Mouse (Mus musculus) urinary bladder, postnatal 36 days (tissue): Measurements from ENCODE around the gene Hoxb6.
A peak's percentile ranks its signal among the peaks of the same experiment; 100 is the strongest.

Experiments
- DNase-seq, 2 experiments: peaks; one replicate each; pipeline ENCODE4 v3.0.0; 2022; ENCODE audit warnings: low spot score in 2 of 2, mixed read lengths in 1 of 2

Gene Hoxb6

DNA sequence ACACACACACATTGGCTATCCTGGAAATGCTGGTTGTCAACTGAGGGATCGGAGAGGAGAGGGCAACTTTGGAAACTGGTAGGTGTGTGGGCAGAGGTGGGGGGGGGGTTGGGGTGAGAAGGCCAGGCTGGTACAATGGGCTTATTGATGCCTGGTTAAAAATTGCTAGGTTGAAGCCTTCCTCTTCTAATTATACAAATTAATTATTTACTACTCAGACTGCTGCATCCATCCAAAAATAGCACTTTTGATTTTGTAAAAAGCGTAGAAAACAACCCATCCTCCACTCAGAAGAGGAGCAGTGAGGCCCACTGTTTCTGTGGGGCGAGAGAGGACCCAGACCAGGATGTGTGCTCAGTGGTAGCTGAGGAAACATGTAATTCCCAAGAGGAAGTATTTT lies 42.7 kb downstream of the Hoxb6 start:
- DNase-seq, result no peak

DNA sequence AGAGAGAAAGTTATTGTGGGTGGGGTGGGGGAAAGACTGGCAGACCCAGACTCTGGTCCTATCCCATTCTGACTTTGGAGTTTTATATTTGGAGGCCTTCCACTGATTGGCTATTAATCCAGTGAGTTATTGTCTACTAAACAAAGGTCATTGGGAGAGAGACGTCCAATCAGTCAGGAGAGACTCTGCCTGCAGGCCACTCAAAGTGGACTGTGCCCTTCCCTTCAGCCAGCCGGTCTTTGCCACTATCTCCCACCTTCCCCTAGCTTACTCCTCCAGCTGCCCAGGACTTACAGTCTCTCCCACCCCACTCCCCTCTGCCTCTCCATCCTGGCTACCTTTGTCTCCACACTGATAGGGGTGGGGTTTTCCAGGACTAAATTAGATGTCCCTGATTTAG lies 44.3 kb downstream of the Hoxb6 start:
- DNase-seq, result no peak

DNA sequence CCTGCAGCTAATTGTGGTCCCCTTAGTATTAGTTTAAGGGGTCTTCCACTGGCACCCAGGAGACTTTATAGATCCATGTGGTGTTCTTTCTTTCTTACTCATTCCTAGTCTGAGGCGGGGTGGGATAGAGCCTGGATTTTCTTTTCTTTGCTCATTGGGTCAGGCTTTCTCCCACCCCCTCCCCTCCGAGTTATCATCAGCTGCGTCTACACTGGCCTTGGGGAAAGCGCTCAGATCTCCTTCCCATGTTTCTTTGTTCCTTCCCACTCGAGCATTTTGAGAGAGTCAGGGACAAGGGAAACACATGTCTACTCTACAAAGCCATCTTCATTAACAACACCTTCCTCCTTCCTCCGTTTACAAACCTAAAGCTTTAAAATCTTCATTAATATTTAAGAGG lies 44.8 kb downstream of the Hoxb6 start:
- DNase-seq, result no peak

DNA sequence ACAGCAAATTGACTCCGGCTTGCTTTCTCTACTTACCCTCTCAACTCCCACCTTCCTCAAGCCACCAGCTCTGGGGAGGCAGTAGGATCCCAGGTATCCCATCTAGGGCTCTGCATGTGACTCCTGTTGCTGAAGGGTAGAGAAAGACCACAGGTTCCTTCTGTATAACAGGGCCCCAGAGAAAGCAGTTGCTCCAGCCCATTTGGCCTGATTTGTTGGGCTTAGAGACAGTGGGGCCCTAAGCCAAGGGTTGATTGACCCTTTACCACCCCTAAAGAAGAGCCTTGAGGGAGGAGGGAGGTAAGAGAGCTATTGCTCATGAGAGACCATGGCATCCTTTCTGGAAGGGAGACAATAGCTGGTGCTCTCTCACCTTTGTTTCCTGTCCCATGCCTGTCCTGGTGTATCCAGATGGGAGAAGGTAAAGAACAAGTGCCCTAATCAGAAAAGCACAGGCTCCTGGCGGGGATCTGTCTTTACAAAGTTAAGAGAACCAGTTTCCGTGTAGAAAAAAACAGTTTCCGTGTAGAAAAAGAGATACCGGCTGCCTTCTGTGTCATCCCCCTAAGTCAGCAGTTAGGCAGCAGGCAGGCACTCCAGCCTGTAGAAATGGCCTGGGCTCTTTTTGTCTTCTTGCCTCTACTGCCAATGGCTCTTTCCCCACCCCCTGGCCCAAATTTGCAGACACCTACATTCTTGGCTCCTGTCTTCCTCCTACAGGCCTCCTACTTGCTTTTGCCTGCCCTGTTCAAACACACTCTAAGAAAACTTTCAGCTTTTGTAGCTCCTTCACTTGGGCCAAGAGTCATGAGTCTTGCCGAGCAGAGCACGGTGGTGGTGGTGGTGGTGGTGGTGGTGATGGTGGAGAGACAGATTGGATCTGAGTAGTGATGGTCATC lies 46.9 kb downstream of the Hoxb6 start:
- no peak for DNase-seq

GRCm38 (mm10) chr11:96340698-96341365 lies 48.6 kb downstream of the Hoxb6 start:
- DNase-seq, result no peak

GRCm38 (mm10) chr11:96341701-96342575 lies 49.7 kb downstream of the Hoxb6 start:
- no peak for DNase-seq

DNA sequence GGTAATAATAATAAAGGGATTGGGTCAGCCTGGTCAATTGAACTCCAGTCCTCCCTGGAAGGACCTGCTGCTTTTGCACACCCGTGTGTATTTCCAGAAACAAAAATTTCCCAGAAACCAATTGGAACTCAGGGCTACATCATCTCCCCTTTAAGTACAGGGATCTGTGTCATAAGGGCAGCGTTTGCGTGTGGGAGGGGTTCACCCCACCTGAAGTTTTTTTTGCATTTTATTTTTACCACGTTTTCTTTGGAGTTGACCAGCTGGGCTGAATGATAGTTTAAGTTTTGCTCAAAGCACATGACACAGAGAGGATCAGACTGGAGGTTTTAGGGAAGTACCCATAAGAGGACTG lies 50.3 kb downstream of the Hoxb6 start:
- no peak for DNase-seq

- no peak for DNase-seq
These were observed 51.0 kb downstream of the Hoxb6 start for GRCm38 (mm10) chr11:96343206-96343745.

- no peak for DNase-seq
These were observed 52.0 kb downstream of the Hoxb6 start for GRCm38 (mm10) chr11:96344061-96344877.

- no peak for DNase-seq
These were observed 52.5 kb downstream of the Hoxb6 start for GRCm38 (mm10) chr11:96344878-96345159.

DNA sequence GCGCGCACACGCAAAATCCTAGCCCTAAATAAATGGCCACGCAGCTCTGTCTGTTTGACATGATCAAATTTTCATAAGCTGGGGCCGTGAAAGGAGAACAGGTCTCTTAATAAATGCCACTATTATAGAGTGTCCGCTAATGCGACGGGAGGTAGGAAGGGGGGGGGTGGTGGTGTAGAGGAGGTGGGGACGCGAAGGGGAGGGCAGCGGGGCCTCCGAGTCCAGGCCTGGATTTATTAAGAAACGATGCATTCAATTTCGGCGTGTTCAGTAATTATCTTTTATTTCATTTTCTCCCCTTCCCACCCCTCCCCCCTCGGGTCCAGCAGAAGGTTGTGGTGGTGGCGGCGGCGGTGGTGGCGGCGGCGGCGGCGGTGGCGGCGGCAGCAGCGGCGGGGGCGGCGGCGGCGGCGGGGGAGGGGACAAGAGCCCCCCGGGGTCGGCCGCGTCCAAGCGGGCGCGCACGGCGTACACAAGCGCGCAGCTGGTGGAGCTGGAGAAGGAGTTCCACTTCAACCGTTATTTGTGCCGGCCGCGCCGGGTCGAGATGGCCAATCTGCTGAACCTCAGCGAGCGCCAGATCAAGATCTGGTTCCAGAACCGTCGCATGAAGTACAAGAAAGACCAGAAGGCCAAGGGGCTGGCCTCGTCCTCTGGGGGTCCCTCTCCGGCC lies 53.1 kb downstream of the Hoxb6 start:
- no peak for DNase-seq

DNA sequence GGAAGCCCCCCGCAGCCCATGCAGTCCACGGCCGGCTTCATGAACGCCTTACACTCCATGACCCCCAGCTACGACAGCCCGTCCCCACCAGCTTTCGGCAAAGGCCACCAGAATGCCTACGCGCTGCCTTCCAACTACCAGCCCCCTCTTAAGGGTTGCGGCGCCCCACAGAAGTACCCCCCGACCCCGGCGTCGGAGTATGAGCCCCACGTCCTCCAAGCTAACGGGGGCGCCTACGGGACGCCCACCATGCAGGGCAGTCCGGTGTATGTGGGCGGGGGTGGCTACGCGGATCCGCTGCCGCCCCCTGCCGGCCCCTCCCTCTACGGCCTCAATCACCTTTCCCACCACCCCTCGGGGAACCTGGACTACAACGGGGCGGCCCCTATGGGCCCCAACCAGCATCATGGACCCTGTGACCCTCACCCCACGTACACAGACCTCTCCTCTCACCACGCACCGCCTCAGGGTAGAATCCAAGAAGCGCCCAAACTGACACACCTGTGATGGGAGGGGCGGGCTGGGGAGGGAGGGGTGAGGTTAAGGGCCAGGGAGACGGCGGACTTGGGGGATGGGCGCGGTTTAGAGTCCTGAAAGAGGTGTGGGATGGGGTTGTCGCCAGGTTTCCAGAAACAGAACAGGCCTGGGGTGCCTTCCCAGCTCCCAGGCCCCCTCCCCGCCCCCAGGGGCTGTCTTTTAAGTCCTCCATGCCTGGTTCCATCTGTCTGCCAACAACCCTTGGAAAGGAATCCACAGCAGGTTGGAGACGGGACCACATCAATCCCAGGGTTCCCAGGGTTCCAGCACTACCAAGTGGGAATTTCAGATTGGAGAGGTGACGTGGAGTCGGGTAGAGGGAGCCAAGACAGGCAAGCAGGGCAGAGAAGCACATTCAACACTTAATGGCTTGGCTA lies 53.9 kb downstream of the Hoxb6 start:
- no peak for DNase-seq

DNA sequence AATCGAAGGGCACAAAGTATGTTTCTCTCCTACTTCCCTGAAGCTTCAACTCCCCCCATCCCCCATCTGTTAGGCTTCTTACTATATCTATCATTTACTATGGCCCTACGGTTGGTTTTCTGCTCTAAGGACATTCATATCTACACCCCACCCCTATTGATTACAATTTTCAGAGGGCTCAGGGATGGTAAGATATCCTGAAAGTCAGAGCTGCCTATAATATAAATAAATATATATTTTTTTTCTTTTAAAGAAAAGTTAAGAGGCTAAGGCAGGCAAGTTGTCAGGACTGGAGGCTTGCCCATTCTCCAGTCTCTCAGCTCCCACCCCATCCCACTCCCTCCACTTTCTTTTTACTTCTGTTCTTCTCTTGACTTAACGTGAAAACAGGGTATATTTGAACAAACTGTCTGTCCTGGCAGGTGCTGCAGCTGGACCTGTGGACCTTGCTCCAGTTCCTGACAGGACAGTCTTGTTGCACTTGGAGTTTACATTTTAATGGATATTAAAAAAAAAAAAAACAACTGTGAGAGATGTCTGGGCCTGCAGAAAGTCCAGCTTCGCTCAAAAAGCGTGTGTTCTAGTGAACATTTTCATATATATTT lies 54.7 kb downstream of the Hoxb6 start:
- DNase-seq, result no peak

DNA sequence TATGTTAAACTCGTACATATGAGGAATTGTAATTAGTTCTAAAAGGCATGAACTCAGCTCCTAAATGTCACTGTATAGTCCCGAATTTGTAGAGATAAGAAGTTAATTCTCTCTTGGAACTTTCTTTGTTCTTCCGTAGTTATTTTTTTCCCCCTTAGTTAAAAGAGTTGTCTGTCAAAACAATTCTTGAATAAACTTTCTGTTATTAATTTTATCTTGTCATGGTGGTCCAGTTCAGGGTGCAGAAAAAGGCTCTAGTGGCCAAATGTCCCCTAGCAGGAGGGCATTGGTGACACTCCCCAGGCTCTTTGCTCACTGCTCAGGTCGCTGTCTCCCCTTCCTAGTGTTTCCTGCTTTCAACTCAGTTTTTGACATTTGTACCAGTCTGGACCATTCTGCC lies 55.4 kb downstream of the Hoxb6 start:
- no peak for DNase-seq

GRCm38 (mm10) chr11:96348141-96348928 lies 56.1 kb downstream of the Hoxb6 start:
- no peak for DNase-seq

DNA sequence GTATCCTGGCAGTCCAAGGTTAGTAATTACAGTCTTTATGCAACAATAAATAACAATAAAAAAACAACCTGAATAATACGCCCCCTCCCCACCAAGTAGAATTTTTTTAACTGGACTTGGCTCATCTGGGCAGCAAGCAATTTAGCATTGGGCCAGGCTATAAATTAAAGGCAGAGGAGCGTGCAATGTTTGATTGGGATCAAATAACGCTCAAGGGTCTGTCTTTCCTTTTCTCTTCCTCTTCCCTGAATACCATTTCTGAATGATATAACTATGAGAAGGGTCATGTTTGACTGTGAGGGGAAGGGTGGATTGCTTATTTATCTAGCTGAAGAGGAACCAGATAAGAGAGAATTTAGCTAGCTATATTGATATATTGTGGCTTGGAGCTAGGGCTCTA lies 56.7 kb downstream of the Hoxb6 start:
- no peak for DNase-seq

DNA sequence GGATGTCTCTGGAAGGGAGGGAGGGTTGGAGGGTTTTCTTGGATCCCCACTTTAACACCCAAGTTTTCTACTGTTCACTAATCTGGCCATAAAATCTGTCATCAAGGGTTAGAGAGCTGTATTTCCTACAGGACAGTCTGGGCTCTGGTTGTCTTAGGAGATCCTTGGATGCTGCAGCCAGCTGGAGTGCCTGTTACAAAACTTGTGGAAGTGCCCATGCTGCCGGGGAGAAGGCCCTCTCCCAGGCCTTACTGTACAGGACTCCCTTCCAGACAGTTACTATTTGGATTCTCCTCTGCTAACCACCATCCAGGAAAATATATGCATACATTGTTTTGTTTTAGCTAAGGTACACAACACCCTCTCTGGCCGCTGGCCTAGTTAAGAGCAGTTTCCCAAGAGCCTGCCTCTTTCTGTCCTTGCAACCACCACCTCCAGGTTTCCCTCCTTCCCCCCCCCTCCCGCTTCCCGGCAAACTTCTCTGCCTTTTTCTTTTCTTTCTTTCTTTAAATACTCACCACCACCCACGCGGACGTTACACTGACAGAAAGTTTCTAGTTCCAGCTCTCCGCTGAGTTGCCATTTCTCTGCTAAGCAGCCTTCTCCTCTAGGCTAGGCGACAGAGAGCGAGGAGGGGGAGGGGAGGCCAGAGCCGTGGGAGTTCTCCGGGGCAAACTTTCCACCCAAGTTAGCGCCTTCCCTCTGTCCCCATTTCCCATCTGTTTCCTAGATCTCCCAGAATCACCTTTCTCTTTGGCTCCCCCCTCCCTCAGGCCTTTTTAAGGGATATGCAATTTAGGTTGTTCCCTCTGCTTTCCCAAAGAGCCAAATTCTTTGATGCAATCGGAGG lies 57.4 kb downstream of the Hoxb6 start:
- peak in 1 of 2 experiments; percentile 22 for DNase-seq

GRCm38 (mm10) chr11:96350341-96350624 lies 58.0 kb downstream of the Hoxb6 start, which contains the start of gene Hoxb2:
Gene Hoxb2, plus strand, starts transcription at chr11:96350525.
- no peak for DNase-seq
